Mouse (Mus musculus): ENCODE data around the gene Lct.

- no peak for TF ChIP-seq CTCF (conservative IDR thresholded peaks at IDR 0.05; ENCODE audit: low read length)
- TF ChIP-seq NANOG (IDR thresholded peaks at IDR 0.05; ENCODE audit: borderline replicate concordance, low read length), result no peak
- TF ChIP-seq POU5F1 (IDR thresholded peaks at IDR 0.05; ENCODE audit: borderline replicate concordance, low read length), result no peak
Observed at GRCm38 (mm10) chr1:128330313-128330712, 2.2 kb upstream of the Lct start.

Measured in E14TG2a.4 (cell line).